Mouse (Mus musculus) liver, embryonic 14.5 days (tissue): ENCODE measurements at regions not wholly inside any gene's neighbourhood (a gene's known extent, or its start where the extent isn't known, plus 50 kb on each side); places are given as distances from the start of the nearest gene placed in this dataset.
"Not testable (repeated sequence)": the region's sequence is repeated elsewhere in the genome, so short reads cannot be mapped to it uniquely, and the experiment has no call there.

Experiments
- CTCF ChIP-seq: IDR thresholded peaks from 2 replicates; pipeline ENCODE4 v1.5.1; 2016; ENCODE audit warnings: antibody characterized with exemption, low read depth, control low read depth
- EP300 ChIP-seq: IDR thresholded peaks from 2 replicates; pipeline ENCODE4 v1.6.1; 2016; ENCODE audit warnings: antibody characterized with exemption, low read depth

DNA sequence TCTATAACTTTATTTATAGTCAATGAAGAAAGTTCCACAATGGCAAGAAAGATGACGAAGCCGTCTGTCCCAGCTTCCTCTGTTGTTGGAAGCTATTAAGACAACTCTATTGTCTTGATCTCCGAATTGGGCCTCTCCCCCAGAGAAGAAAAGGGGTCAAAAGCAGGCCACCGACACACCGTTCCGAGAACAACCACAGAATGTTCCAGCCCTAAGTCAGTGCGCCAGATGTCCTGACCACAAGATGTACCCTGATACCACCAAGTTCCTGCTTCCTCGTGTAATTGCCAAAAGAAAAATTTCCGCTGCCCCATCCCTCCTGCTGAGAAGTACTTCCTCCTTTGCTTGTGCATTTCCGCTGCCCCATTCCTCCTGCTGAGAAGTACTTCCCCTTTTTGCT is 348.8 kb downstream of the Adam3 start:
- not testable (repeated sequence) for TF ChIP-seq EP300, CTCF
